Mouse (Mus musculus) B cell, adult 2 months (primary cell): ENCODE data around the gene Golt1b.
"Not testable (repeated sequence)": the region's sequence is repeated elsewhere in the genome, so short reads cannot be mapped to it uniquely, and the experiment has no call there.

Source experiments
- DNase-seq, 2 experiments: peaks; one replicate each; pipeline ENCODE4 v3.0.0; 2022

Golt1b gene

GRCm38 (mm10) chr6:142387011-142387754 is at the start of gene Golt1b, which contains the start of gene Recql:
Golt1b (plus strand) TSS chr6:142387221.
Recql (minus strand) TSS chr6:142387087.
- peak; percentile 98 for DNase-seq

GRCm38 (mm10) chr6:142338961-142339360 is 48.1 kb upstream of the Golt1b start:
- DNase-seq: no peak

- no peak for DNase-seq
Observed at GRCm38 (mm10) chr6:142339576-142339975, 47.4 kb upstream of the Golt1b start.

- peak; percentile 71 to 74 for DNase-seq
Observed at GRCm38 (mm10) chr6:142343561-142343960, 43.5 kb upstream of the Golt1b start.

GRCm38 (mm10) chr6:142345440-142346038 is 41.5 kb upstream of the Golt1b start, which contains the start of gene Pyroxd1:
Pyroxd1 (plus strand) TSS chr6:142345654.
- DNase-seq: peak; percentile 85 to 86

- no peak for DNase-seq
Observed at GRCm38 (mm10) chr6:142346181-142347110, 40.6 kb upstream of the Golt1b start.

GRCm38 (mm10) chr6:142347431-142348385 is 39.3 kb upstream of the Golt1b start:
- no peak for DNase-seq

GRCm38 (mm10) chr6:142352099-142352498 is 34.9 kb upstream of the Golt1b start:
- DNase-seq: not testable (repeated sequence)

- DNase-seq: no peak
Observed at GRCm38 (mm10) chr6:142357106-142357505, 29.9 kb upstream of the Golt1b start.

- DNase-seq: no peak
Observed at GRCm38 (mm10) chr6:142362036-142362435, 25.0 kb upstream of the Golt1b start.

- no peak for DNase-seq
Observed at GRCm38 (mm10) chr6:142363019-142363576, 23.9 kb upstream of the Golt1b start.

- DNase-seq: no peak
Observed at GRCm38 (mm10) chr6:142365742-142366472, 21.1 kb upstream of the Golt1b start.

- no peak for DNase-seq
Observed at GRCm38 (mm10) chr6:142366473-142367018, 20.5 kb upstream of the Golt1b start.

GRCm38 (mm10) chr6:142367565-142367964 is 19.5 kb upstream of the Golt1b start:
- no peak for DNase-seq

- no peak for DNase-seq
Observed at GRCm38 (mm10) chr6:142369568-142369967, 17.5 kb upstream of the Golt1b start.

GRCm38 (mm10) chr6:142377081-142377480 is 9.9 kb upstream of the Golt1b start:
- DNase-seq: no peak

GRCm38 (mm10) chr6:142378576-142379330 is 8.3 kb upstream of the Golt1b start:
- no peak for DNase-seq

GRCm38 (mm10) chr6:142379961-142380360 is 7.1 kb upstream of the Golt1b start:
- DNase-seq: no peak

- no peak for DNase-seq
Observed at GRCm38 (mm10) chr6:142381615-142382014, 5.4 kb upstream of the Golt1b start.

- no peak for DNase-seq
Observed at GRCm38 (mm10) chr6:142384521-142384920, 2.5 kb upstream of the Golt1b start.
